Mouse (Mus musculus) kidney, adult 2 months (tissue): Measurements from ENCODE around the gene Tox2.

Experiments
- CTCF ChIP-seq: fragments of 200-500 bp; conservative IDR thresholded peaks from 2 replicates; pipeline ENCODE4 v1.5.1; 2011; ENCODE audit warnings: low read depth, mild to moderate bottlenecking, control low read depth, low read length, moderate library complexity, mixed read lengths; ENCODE audit not compliant: insufficient read depth, insufficient read length
- POLR2A ChIP-seq: fragments of 200-500 bp; IDR thresholded peaks from one replicate; pipeline ENCODE4 v1.6.1; 2011; ENCODE audit warnings: low read depth, low read length, control low read depth

GRCm38 (mm10) chr2:163356113-163356840, 153.4 kb downstream of the Tox2 start:
- no peak for TF ChIP-seq CTCF
- no peak for TF ChIP-seq POLR2A
